Mouse (Mus musculus) CD4-positive, CD25-positive, alpha-beta regulatory T cell (primary cell): ENCODE data around the gene Serhl. TPM values are rescaled to one million over a fixed set of nuclear protein-coding genes. Genes with fewer than 3 reads are reported as not detected.

ENCODE experiments used
- polyA plus RNA-seq: library from polyadenylated mRNA; unstranded; fragments of 100-300 nt; shearing (Covaris generic); gene quantifications from one replicate; pipeline ENCODE4 v1.2.1, GENCODE M21; 2017

Serhl gene
- polyA plus RNA-seq = 72.6 TPM

GRCm38 (mm10) chr15:83089429-83089605, at the start of gene Serhl:
Gene Serhl, plus strand, starts transcription at chr15:83089506.

GRCm38 (mm10) chr15:83122566-83123145, 33.4 kb downstream of the Serhl start, which contains the start of gene Rrp7a:
Gene Rrp7a, minus strand, starts transcription at chr15:83122801.

GRCm38 (mm10) chr15:83149196-83150072, 60.1 kb downstream of the Serhl start, which contains the start of gene Poldip3:
Gene Poldip3, minus strand, starts transcription at chr15:83149384.

Other genes with a start within 250 kb of the Serhl start
- 7.6 TPM for gene Tcf20, start 101.6 kb upstream of the Serhl start, polyA plus RNA-seq
- gene Nfam1, start 56.2 kb upstream of the Serhl start, polyA plus RNA-seq = 1.9 TPM
- gene Rrp7a, start 33.3 kb downstream of the Serhl start, polyA plus RNA-seq = 83.8 TPM
- gene Poldip3, start 59.9 kb downstream of the Serhl start, polyA plus RNA-seq = 155 TPM
- 89.0 TPM for gene Cyb5r3, start 83.1 kb downstream of the Serhl start, polyA plus RNA-seq
- gene A4galt, start 162.3 kb downstream of the Serhl start, polyA plus RNA-seq = 0.32 TPM